Mouse (Mus musculus): Measurements from ENCODE around the gene 2810006K23Rik. TPM values are rescaled to one million over a fixed set of nuclear protein-coding genes. Genes with fewer than 3 reads are reported as not detected.
A peak's percentile ranks its signal among the peaks of the same experiment; 100 is the strongest.
"Not testable (repeated sequence)": the region's sequence is repeated elsewhere in the genome, so short reads cannot be mapped to it uniquely, and the experiment has no call there.

The 2810006K23Rik gene
- polyA plus RNA-seq, 1 experiment from 2014 or later: 15.3 TPM

DNA sequence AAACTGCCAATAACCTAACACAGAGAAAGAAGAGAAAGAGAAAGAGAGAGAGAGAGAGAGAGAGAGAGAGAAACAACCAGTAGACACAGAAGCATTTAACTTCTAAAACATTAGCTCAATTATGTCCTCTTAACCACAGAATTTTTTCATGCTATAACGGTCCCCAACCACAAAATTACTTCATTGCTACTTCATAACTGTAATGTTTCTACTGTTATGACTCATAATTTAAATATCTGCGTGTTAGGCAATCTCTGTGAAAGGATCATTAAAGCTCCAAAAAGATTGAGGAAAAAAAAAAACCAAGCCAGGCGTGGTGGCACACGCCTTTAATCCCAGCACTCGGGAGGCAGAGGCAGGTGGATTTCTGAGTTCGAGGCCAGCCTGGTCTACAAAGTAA, 25.0 kb upstream of the 2810006K23Rik start:
- not testable (repeated sequence) for H3K27ac ChIP-seq (ENCODE audit: low read depth, low read length); H3K4me1 ChIP-seq (ENCODE audit: control insufficient read depth, insufficient read depth, low read length); H3K9ac ChIP-seq (ENCODE audit: low read length); H3K27me3 ChIP-seq (replicated peaks; ENCODE audit: control insufficient read depth, insufficient read depth, low read length); H3K9me3 ChIP-seq (replicated peaks; ENCODE audit: control insufficient read depth, low read length); H3K4me2 ChIP-seq (ENCODE audit: low read length); ATAC-seq; DNase-seq (ENCODE audit: low spot score); H3K4me3 ChIP-seq (ENCODE audit: low read depth, low read length)
- H3K36me3 ChIP-seq (ENCODE audit: control insufficient read depth, insufficient read depth, low read length): peaks cover 64% of the 10 kb centered on the region
- WGBS: 94% methylated on average over 6 of the region's 6 CpGs

DNA sequence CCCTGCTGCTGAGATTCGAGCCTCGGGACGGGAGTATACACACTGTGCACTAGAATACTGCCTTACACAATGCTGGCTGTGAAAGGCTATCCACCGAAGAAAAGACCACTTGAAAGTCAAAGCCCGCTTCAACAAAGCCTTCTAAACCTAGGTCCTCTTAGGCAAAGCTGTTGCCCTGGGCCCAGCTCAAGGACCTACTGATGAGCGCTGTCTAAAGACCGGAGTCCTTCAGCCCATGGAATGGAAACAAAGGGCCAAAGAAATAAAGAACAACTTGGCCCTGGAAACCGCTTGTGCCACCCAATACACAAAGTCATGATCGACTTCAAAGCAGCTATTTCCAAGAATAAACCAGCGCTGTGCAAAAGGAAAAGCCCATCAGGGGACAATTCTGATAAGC, 18.7 kb upstream of the 2810006K23Rik start:
- H3K9ac ChIP-seq (ENCODE audit: low read length): no peak overlapping the region
- no peak overlapping the region for H3K27ac ChIP-seq (ENCODE audit: low read depth, low read length)
- 58% methylated on average over 10 of the region's 10 CpGs for WGBS

DNA sequence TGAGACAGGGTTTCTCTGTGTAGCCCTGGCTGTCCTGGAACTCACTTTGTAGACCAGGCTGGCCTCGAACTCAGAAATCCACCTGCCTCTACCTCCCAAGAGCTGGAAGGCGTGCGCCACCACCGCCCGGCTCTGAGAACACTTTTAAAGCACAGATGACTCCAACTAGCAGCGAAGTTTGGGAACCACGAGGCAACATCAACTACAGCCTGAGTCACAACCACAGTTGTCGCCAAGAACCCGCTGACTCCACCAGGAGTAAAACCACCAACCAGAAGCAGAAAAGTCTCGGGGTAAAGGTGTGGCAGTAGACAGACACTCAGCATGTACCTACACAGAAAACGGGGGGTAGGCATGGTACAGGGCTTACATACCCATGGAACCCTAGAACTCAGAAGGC, 17.8 kb upstream of the 2810006K23Rik start:
- 94% methylated on average over 11 of the region's 11 CpGs for WGBS
- H3K36me3 ChIP-seq (ENCODE audit: control insufficient read depth, insufficient read depth, low read length): peaks cover 83% of the 10 kb centered on the region
- H3K4me1 ChIP-seq (ENCODE audit: control insufficient read depth, insufficient read depth, low read length): no peaks in the 10 kb centered on the region
- no peaks in the 10 kb centered on the region for H3K27me3 ChIP-seq (replicated peaks; ENCODE audit: control insufficient read depth, insufficient read depth, low read length)
- peaks cover 5% of the 10 kb centered on the region; the same call in 1 of the 2 replicates for H3K9me3 ChIP-seq (replicated peaks; ENCODE audit: control insufficient read depth, low read length)
- H3K4me3 ChIP-seq (ENCODE audit: low read depth, low read length): no peak overlapping the region
- no peak overlapping the region for H3K4me2 ChIP-seq (ENCODE audit: low read length)
- no peak overlapping the region for H3K9ac ChIP-seq (ENCODE audit: low read length)
- DNase-seq (ENCODE audit: low spot score) (no peak), ATAC-seq (no peak)
- H3K27ac ChIP-seq (ENCODE audit: low read depth, low read length): no peak overlapping the region

More for the DNA sequence above, 18.7 kb upstream of the 2810006K23Rik start:
- Histone ChIP-seq H3K9me3 (replicated peaks; ENCODE audit: control insufficient read depth, low read length) (peaks cover 5% of the 10 kb centered on the region; the same call in 1 of the 2 replicates), H3K36me3 (ENCODE audit: control insufficient read depth, insufficient read depth, low read length) (peaks cover 76% of the 10 kb centered on the region), H3K4me1 (ENCODE audit: control insufficient read depth, insufficient read depth, low read length) (no peaks in the 10 kb centered on the region), H3K4me3 (ENCODE audit: low read depth, low read length) (no peak overlapping the region), H3K27me3 (replicated peaks; ENCODE audit: control insufficient read depth, insufficient read depth, low read length) (no peaks in the 10 kb centered on the region), H3K4me2 (ENCODE audit: low read length) (no peak overlapping the region)
- DNase-seq (ENCODE audit: low spot score) (peak; percentile 21), ATAC-seq (no peak)

DNA sequence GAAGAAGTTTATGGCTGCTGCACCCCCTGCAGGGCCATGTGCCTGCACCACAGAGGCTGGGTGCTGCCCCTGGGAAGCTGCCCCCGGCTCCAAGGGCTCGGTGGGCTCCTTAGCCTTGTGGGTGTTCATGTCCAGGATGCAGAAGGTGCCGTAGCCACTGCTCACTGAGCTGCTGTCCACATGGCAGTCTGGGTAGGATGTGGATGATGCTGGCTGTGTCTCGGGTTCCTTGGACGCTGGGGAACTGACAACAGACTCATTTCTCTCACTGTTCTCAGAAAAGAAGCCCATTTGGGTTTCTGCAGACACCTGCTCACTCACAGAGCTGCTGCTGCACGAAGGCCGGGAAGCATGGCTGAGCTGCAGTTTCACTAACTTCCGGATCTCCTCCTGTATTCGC, 12.4 kb upstream of the 2810006K23Rik start:
- 92% methylated on average over 9 of the region's 9 CpGs for WGBS
- Histone ChIP-seq H3K9me3 (replicated peaks; ENCODE audit: control insufficient read depth, low read length) (peaks cover 5% of the 10 kb centered on the region; the same call in 1 of the 2 replicates), H3K4me3 (ENCODE audit: low read depth, low read length) (no peak overlapping the region), H3K4me2 (ENCODE audit: low read length) (no peak overlapping the region), H3K36me3 (ENCODE audit: control insufficient read depth, insufficient read depth, low read length) (peaks cover 86% of the 10 kb centered on the region), H3K9ac (ENCODE audit: low read length) (no peak overlapping the region), H3K27me3 (replicated peaks; ENCODE audit: control insufficient read depth, insufficient read depth, low read length) (no peaks in the 10 kb centered on the region), H3K4me1 (ENCODE audit: control insufficient read depth, insufficient read depth, low read length) (no peaks in the 10 kb centered on the region), H3K27ac (ENCODE audit: low read depth, low read length) (no peak overlapping the region)
- no peak for DNase-seq (ENCODE audit: low spot score)
- no peak for ATAC-seq

DNA sequence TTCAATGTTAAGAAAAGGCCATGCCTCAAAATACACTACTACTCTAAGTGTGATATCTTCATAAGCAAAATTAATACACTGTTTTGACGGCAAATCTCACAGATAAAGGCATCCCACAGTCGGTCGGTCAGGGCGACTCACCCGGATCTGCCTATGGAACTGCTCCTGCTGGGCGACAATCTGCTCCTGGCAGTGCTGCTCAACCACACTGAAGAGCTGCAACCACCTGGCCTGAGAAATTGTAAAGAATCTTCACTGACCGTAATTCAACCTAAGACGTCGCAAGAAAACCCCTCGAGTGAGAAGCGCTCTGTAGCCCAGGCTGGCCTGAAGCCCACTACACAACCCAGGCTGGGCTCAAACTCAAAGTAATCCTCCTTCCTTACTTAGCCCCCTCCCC, 11.9 kb upstream of the 2810006K23Rik start:
- Histone ChIP-seq H3K27ac (ENCODE audit: low read depth, low read length) (no peak overlapping the region), H3K36me3 (ENCODE audit: control insufficient read depth, insufficient read depth, low read length) (peaks cover 86% of the 10 kb centered on the region), H3K4me3 (ENCODE audit: low read depth, low read length) (no peak overlapping the region), H3K9ac (ENCODE audit: low read length) (no peak overlapping the region), H3K27me3 (replicated peaks; ENCODE audit: control insufficient read depth, insufficient read depth, low read length) (no peaks in the 10 kb centered on the region), H3K9me3 (replicated peaks; ENCODE audit: control insufficient read depth, low read length) (peaks cover 5% of the 10 kb centered on the region; the same call in 1 of the 2 replicates), H3K4me2 (ENCODE audit: low read length) (no peak overlapping the region), H3K4me1 (ENCODE audit: control insufficient read depth, insufficient read depth, low read length) (no peaks in the 10 kb centered on the region)
- DNase-seq (ENCODE audit: low spot score): no peak
- ATAC-seq: no peak
- WGBS: 92% methylated on average over 11 of the region's 11 CpGs

DNA sequence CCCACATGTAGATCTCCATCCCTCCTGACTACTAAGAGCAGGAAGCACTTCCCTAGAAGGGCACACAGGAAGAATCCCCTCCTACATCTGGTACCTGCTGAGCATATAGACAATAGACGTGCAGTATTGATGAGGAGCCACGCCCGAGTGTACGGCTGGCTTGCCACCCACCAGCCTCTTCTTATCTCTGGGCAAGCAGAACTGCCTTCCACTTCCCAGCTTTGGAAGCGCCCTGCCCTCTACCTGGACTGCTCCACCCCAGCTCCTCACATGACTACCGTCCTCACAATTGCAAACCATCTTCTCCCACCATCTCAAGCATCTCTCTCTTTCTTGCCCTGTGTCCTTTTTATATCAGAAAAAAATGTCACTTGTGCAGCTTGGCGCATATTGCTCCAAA, 10.2 kb upstream of the 2810006K23Rik start:
- H3K27ac ChIP-seq (ENCODE audit: low read depth, low read length): no peak overlapping the region
- no peaks in the 10 kb centered on the region for H3K27me3 ChIP-seq (replicated peaks; ENCODE audit: control insufficient read depth, insufficient read depth, low read length)
- H3K9ac ChIP-seq (ENCODE audit: low read length): no peak overlapping the region
- H3K4me2 ChIP-seq (ENCODE audit: low read length): no peak overlapping the region
- no peak for DNase-seq (ENCODE audit: low spot score)
- H3K4me1 ChIP-seq (ENCODE audit: control insufficient read depth, insufficient read depth, low read length): no peaks in the 10 kb centered on the region
- ATAC-seq: no peak
- H3K4me3 ChIP-seq (ENCODE audit: low read depth, low read length): no peak overlapping the region
- H3K36me3 ChIP-seq (ENCODE audit: control insufficient read depth, insufficient read depth, low read length): peaks cover 85% of the 10 kb centered on the region
- 88% methylated on average over 7 of the region's 7 CpGs for WGBS
- no peaks in the 10 kb centered on the region for H3K9me3 ChIP-seq (replicated peaks; ENCODE audit: control insufficient read depth, low read length)

DNA sequence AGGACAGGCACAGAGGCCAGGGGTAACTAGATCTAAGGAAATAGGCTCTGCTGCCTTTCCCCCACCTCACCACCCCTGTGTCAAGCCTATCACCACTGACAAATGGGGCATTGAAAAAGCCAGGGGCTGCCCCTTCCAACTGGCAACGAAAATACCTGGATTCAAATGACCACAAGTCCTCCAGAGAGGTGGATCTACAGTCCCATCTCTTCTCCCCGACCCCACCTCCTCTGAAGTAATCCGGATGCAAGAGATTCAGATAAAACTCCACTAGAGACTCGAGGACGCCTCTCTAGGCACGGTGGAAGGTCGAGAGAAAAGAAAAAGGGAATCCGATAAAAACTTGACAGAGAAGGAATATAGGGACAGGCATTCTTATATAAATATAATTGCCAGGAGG, 1.1 kb upstream of the 2810006K23Rik start:
- peak overlapping the region; percentile 43 for H3K4me3 ChIP-seq (ENCODE audit: low read depth, low read length)
- H3K9me3 ChIP-seq (replicated peaks; ENCODE audit: control insufficient read depth, low read length): no peaks in the 10 kb centered on the region
- no peaks in the 10 kb centered on the region for H3K27me3 ChIP-seq (replicated peaks; ENCODE audit: control insufficient read depth, insufficient read depth, low read length)
- H3K9ac ChIP-seq (ENCODE audit: low read length): peak overlapping the region; percentile 66
- ATAC-seq: no peak
- peak overlapping the region; percentile 80 for H3K4me2 ChIP-seq (ENCODE audit: low read length)
- WGBS: 2% methylated on average over 8 of the region's 8 CpGs
- H3K27ac ChIP-seq (ENCODE audit: low read depth, low read length): peak overlapping the region; percentile 89; the same call in 1 of the 2 replicates
- H3K36me3 ChIP-seq (ENCODE audit: control insufficient read depth, insufficient read depth, low read length): peaks cover 20% of the 10 kb centered on the region; the same call in 1 of the 2 replicates
- no peak for DNase-seq (ENCODE audit: low spot score)
- H3K4me1 ChIP-seq (ENCODE audit: control insufficient read depth, insufficient read depth, low read length): peaks cover 14% of the 10 kb centered on the region

DNA sequence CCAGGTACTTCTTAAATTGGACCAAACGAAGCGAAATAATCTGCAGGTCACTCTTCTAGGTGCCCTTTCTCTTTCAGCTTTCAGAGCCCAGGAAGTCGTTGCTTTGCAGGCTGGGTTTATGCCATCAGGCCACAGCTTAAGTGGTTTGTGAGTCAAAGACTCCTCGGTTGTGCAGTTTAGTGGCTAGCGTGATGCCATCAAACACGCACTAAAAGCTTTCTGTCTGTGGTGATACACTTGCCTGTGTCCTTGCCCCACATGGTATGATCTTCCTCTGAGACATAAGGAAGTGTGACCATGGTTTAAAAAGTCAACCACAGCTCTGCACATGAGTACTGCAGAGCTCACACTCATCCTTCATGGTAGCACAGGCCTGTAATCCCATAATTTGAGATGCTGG, 2.2 kb downstream of the 2810006K23Rik start:
- 85% methylated on average over 6 of the region's 6 CpGs for WGBS
- H3K36me3 ChIP-seq (ENCODE audit: control insufficient read depth, insufficient read depth, low read length): no peaks in the 10 kb centered on the region; the same call in 1 of the 2 replicates
- H3K4me2 ChIP-seq (ENCODE audit: low read length): no peak overlapping the region
- H3K9ac ChIP-seq (ENCODE audit: low read length): no peak overlapping the region
- no peaks in the 10 kb centered on the region for H3K9me3 ChIP-seq (replicated peaks; ENCODE audit: control insufficient read depth, low read length)
- H3K4me1 ChIP-seq (ENCODE audit: control insufficient read depth, insufficient read depth, low read length): peaks cover 19% of the 10 kb centered on the region
- H3K27ac ChIP-seq (ENCODE audit: low read depth, low read length): no peak overlapping the region
- DNase-seq (ENCODE audit: low spot score): no peak
- no peaks in the 10 kb centered on the region for H3K27me3 ChIP-seq (replicated peaks; ENCODE audit: control insufficient read depth, insufficient read depth, low read length)
- no peak for ATAC-seq
- H3K4me3 ChIP-seq (ENCODE audit: low read depth, low read length): no peak overlapping the region

DNA sequence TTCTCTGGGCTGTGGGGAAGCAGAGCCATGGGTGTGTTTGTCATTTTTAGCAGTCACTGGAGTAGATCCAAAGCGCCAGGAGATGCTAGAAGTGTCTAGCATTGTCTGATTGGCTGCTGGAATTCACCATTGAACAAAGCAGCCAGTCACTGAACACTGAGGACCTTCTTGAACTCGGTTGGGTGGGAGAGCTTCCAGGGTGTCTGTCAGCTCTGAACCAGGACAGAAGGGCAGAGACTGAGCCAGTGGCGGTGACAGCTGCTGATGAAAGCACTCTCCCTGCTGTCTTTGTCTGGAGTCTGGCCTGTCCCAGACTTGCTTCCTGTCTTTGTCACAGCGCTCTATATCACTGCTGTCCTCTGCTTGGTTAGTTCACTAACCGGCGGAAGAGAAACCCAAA, 6.5 kb downstream of the 2810006K23Rik start:
- no peaks in the 10 kb centered on the region for H3K27me3 ChIP-seq (replicated peaks; ENCODE audit: control insufficient read depth, insufficient read depth, low read length)
- no peaks in the 10 kb centered on the region for H3K36me3 ChIP-seq (ENCODE audit: control insufficient read depth, insufficient read depth, low read length)
- H3K9ac ChIP-seq (ENCODE audit: low read length): peak overlapping the region; percentile 51
- H3K27ac ChIP-seq (ENCODE audit: low read depth, low read length): peak overlapping the region; percentile 91
- ATAC-seq: peak; percentile 87
- peaks cover 28% of the 10 kb centered on the region for H3K4me1 ChIP-seq (ENCODE audit: control insufficient read depth, insufficient read depth, low read length)
- no peak overlapping the region for H3K4me3 ChIP-seq (ENCODE audit: low read depth, low read length)
- 30% methylated on average over 6 of the region's 6 CpGs for WGBS
- H3K4me2 ChIP-seq (ENCODE audit: low read length): no peak overlapping the region
- no peaks in the 10 kb centered on the region for H3K9me3 ChIP-seq (replicated peaks; ENCODE audit: control insufficient read depth, low read length)
- peak; percentile 90 for DNase-seq (ENCODE audit: low spot score)

All from forebrain, embryonic 14.5 days (tissue).